Mouse (Mus musculus) olfactory bulb, adult 2 months (tissue): Measurements from ENCODE around the gene Zfpl1. TPM values are rescaled to one million over a fixed set of nuclear protein-coding genes. Genes with fewer than 3 reads are reported as not detected.

Experiments
- H3K27ac ChIP-seq: fragments of 200-500 bp; 2 replicates; pipeline ENCODE4 v1.5.1; 2012; ENCODE audit warnings: low read depth, low read length; ENCODE audit not compliant: insufficient read depth
- H3K4me1 ChIP-seq: fragments of 200-500 bp; 2 replicates; pipeline ENCODE4 v1.6.1; 2012; ENCODE audit warnings: low read length; ENCODE audit not compliant: control insufficient read depth, insufficient read depth
- H3K4me3 ChIP-seq: fragments of 200-500 bp; 2 replicates; pipeline ENCODE4 v1.5.1; 2012; ENCODE audit warnings: mild to moderate bottlenecking, low read depth, low read length, moderate library complexity; ENCODE audit not compliant: insufficient read depth
- CTCF ChIP-seq: fragments of 200-500 bp; IDR thresholded peaks from 2 replicates; pipeline ENCODE4 v1.5.1; 2012; ENCODE audit warnings: low read depth, mild to moderate bottlenecking, low read length, moderate library complexity; ENCODE audit not compliant: insufficient read depth
- POLR2A ChIP-seq: fragments of 200-500 bp; IDR thresholded peaks from 2 replicates; pipeline ENCODE4 v1.6.1; 2012; ENCODE audit warnings: mild to moderate bottlenecking, low read depth, low read length, moderate library complexity; ENCODE audit not compliant: insufficient read depth
- WGBS: fragments of 180-500 bp; shearing (Covaris S2); methylation state at CpG from one replicate; pipeline ENCODE4 v1.1.7; 2018; 5-methylcytosine and 5-hydroxymethylcytosine counted together
- polyA plus RNA-seq: library from polyadenylated mRNA; stranded (reverse); fragments of >200 nt; gene quantifications from 2 replicates; pipeline ENCODE4 v1.2.4, GENCODE M21; 2012; ENCODE audit warnings: low replicate concordance; ENCODE audit not compliant: missing spikeins, insufficient read depth, insufficient read length

Zfpl1 gene
- polyA plus RNA-seq, 1 experiment = not detected

DNA sequence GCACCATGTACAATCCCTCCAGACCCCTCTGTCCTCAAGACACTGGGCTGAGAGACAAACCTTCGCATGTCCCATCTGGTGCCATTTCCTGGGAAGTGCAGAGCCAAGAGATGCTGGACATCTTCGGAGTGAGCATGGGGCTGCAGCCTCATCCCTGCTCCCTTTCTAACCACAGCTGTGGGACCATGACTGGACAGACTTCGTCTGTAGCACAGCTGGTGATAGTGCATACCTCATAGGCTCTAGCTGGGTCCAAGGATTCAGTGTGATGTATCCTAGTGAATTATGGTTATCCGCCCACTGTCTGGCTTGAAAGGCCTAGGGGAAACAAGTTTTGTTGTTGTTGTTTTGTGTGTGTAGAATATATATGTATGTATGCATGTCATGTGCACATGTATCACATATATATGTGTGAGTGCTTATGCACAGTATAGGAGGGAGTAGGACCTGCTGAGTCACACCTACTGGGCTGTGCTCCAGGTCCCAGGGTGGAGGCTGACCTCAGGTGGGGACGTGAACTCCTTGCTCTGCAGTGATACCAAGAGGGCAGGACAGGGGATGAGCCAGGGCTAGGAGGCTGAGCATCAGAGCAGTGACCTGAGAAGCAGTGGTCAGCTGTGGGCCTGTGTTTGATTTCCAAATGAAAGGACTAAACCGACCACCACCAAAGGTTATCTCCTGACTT lies 17.6 kb upstream of the Zfpl1 start:
- Histone ChIP-seq H3K4me1 (no peaks in the 10 kb centered on the region), H3K4me3 (no peak overlapping the region), H3K27ac (no peak overlapping the region)
- TF ChIP-seq POLR2A = no peak
- no peak for TF ChIP-seq CTCF
- WGBS = 84% methylated on average over 6 of the region's 6 CpGs

DNA sequence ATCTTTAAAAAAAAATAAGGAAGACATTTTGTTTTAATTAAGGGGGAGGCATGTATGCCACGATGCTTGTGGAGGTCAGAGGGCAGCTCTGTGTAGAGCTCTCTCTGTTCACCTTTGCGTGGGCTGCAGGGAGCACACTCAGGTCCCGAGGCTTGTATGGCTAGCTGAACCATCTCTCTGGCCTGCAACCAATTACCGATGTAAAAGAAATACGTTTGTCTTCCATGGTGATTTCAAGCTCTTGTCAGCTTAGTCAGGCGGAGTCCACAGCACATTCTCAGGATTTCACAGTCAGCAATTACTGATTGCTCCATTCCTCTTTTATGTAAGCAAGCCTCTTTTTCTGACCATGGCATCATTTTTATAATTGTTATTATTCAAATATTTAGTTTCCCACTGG lies 16.4 kb upstream of the Zfpl1 start:
- Histone ChIP-seq H3K27ac (no peak overlapping the region), H3K4me1 (no peaks in the 10 kb centered on the region), H3K4me3 (no peak overlapping the region)
- no peak for TF ChIP-seq CTCF
- WGBS = 74% methylated on average over 6 of the region's 6 CpGs

DNA sequence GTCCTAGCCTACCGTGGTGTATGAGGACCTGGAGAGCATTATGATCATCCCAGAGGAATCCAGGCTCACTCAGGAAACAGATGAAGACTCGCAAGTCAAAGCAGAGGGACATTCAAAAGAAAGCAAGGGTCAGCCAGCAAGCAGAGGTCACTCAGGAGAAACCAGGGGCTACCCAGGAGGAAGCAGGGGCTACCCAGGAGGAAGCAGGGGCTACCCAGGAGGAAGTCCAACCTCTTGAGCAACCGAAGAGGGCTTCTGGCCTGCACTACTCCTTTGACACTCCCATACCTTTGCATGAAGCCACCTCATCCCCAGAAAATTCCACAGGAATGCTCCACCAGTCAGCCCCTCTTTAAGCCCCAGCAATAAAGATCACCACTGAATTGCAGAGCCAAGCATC lies 13.1 kb upstream of the Zfpl1 start:
- no peak for TF ChIP-seq POLR2A
- TF ChIP-seq CTCF = no peak
- H3K4me1 ChIP-seq = no peaks in the 10 kb centered on the region
- H3K4me3 ChIP-seq = no peak overlapping the region
- WGBS = 92% methylated on average over 3 of the region's 3 CpGs
- H3K27ac ChIP-seq = no peak overlapping the region

DNA sequence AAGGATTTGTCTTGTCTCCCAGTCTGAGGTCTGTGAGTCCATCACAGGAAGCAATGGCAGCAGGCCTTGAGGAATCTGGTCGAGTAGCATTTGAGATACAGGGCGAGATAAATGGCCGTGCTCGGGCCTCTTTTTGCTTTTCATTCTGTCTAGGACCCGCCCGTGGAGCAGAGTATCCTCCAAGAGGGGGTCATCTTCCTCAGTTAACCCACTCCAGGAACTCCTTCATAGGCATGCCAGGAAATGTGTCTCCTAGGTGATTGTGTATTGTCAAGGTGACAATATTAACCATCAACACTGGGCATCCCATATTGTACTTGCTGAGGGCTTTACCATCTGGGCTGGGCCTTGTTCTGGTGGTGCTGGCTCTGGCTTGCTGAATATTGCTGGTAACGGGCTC lies 9.4 kb upstream of the Zfpl1 start, which contains the start of gene AC131692.1:
AC131692.1 (plus strand) TSS at position 301 of the 400 bp plus-strand sequence.
- no peak within 1 kb of the TSS for H3K27ac ChIP-seq
- no peaks in the 10 kb centered on the region for H3K4me1 ChIP-seq
- no peak for TF ChIP-seq POLR2A
- TF ChIP-seq CTCF = no peak
- WGBS = 89% methylated on average over 7 of the region's 7 CpGs
- no peak within 1 kb of the TSS for H3K4me3 ChIP-seq

DNA sequence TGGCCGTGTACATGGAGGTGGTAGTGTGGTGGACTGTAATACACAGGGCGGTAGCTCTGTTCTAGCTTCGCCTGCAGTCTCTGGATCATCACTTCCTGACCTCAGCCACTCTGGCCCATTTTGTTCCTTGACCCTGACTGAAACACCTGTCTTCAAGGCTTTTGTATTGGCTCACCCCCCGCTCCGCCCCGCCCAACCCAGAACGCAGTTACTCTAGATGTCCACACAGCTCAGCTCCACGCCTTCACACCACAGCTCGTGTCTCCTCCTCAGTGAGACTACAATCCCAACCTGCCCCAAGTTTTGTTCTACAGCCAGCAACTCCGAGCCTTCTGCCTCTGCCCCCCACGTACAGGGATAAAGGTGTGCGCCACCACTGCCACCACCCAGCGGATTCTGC lies 4.1 kb upstream of the Zfpl1 start:
- H3K4me1 ChIP-seq = peaks cover 8% of the 10 kb centered on the region
- TF ChIP-seq CTCF (no peak), POLR2A (no peak)
- H3K27ac ChIP-seq = no peak overlapping the region
- no peak overlapping the region for H3K4me3 ChIP-seq
- 94% methylated on average over 13 of the region's 13 CpGs for WGBS

DNA sequence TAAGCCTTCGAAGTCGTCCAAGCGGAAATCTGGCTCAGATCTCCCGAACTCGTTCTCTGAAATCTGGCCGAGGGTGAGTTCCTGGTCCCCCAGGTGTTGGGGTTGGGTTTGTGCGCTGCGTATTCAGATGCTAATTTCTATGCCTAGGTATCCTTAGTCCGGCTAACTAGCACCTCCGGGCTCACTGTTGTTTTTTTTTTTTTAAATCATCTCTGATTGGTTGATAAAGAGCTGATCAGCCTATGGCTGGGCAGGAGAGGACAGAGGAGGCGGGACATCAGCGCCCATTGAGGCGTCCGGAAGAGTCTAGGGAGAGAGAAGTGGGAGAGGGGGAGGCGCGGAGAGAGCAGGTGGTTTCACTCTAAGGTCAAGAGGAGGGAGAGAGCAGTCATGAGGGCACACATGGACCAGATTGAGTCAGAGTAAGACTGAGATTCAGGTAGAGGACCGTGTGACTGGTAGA lies 692 bp upstream of the Zfpl1 start:
- Histone ChIP-seq H3K4me1 (peaks cover 11% of the 10 kb centered on the region), H3K4me3 (peak overlapping the region; percentile 24; the same call in 1 of the 2 replicates), H3K27ac (no peak overlapping the region)
- TF ChIP-seq POLR2A (no peak), CTCF (no peak)
- WGBS = under 1% methylated on average over 17 of the region's 17 CpGs

DNA sequence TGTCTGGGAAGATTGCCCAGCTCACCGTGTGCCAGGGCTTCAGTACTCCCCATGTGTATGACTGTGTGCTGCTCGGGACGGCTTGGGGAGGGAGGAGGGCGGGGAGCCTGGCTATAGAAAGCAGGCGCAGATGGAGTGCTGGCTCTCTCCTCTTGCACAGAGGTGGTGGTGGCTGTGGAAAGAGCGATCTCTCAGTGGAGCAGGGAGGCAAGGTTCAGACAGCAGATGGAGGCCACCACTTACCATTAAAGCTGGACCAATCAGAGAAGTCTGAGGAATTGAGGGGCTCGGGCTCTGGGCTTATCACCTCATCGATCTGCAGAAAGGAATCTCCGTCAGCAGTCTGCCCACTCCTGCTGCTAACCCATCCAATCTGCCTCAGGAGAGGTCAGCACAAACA lies 2.6 kb downstream of the Zfpl1 start, which contains the start of gene Gm28374:
Gm28374 (minus strand) TSS at position 101 of the 400 bp plus-strand sequence.
- peaks cover 14% of the 10 kb centered on the region for H3K4me1 ChIP-seq
- 75% methylated on average over 9 of the region's 9 CpGs for WGBS
- no peak within 1 kb of the TSS for H3K27ac ChIP-seq
- H3K4me3 ChIP-seq = no peak within 1 kb of the TSS
- TF ChIP-seq CTCF = no peak
- no peak for TF ChIP-seq POLR2A

DNA sequence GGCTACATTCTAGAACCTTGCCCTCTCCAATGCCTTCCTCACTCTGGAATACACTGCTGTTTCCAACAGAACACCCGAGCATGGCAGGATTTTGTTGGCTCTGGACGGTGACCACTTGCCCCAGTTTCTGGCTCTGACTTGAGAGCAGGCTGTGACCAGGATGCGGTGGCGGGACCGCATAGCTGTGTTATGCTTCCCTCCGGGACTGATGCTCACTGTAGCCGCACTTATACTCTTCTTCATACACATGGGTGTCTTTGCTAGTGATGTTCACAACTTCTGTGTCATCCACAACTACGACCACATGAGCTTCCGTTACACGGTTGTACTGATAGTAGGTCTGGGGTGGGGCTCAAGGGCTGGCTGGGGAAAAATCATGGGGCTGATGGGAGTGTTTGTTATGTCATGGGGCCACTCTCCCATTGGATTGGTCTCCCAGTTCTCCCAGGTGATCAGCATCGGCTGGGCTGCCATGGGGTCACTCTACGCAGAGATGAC lies 4.7 kb downstream of the Zfpl1 start, which contains the start of gene Tmem262:
Tmem262 (plus strand) TSS at position 51 of the 498 bp plus-strand sequence.
- no peak for TF ChIP-seq CTCF
- no peak for TF ChIP-seq POLR2A
- Histone ChIP-seq H3K4me3 (no peak within 1 kb of the TSS), H3K4me1 (peaks cover 13% of the 10 kb centered on the region), H3K27ac (no peak within 1 kb of the TSS)
- 90% methylated on average over 12 of the region's 12 CpGs for WGBS

DNA sequence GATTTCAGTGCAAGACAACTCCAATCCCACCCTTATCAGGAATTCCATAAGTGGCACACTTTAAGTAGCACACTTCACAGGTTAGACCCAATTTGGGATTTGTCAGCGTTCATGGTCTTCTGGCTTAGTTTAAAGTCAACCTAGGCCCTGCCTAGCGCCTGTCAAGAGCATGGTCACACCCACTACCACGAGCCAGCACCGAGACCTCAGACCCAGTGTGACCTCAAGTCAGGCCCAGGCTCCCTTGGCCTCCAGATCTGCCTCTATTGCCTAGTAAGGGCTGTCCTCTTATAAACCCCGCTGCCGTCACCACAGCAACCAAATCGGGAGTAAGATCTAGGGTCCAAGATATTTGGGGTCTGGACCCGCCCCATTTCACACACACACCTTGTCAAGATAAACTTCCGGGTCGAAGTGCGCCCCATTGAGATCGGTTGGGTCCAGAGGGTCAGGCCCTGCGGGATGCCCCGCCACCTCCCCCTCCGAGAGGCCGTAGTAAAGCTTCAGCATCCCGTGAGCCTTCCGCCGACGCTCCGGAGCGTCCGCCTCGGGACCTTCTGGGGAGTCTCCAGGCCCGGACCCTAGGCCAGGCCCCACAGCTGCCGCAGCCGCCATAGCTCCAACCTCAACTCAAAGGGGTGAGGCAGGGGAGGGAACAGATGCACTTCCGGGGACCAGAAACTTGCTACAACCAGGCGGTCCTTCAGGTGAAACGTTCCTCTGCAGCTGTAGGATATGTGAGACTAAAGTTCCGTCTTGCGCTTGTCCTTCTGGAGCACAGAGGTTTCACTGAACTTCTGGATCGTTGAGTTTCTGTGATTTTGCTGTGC lies 8.0 kb downstream of the Zfpl1 start, which contains the start of gene Vps51:
Vps51 (minus strand) TSS at position 668 of the 830 bp plus-strand sequence.
- Histone ChIP-seq H3K4me3 (peak within 1 kb of the TSS; percentile 68), H3K27ac (peak within 1 kb of the TSS; percentile 17; the same call in 1 of the 2 replicates), H3K4me1 (peaks cover 8% of the 10 kb centered on the region)
- TF ChIP-seq POLR2A (peak; percentile 43; the same call in 1 of the 2 replicates), CTCF (no peak)
- under 1% methylated on average over 33 of the region's 33 CpGs for WGBS
